Mouse (Mus musculus) liver, embryonic 14.5 days (tissue): Measurements from ENCODE around the gene Nceh1. TPM values are rescaled to one million over a fixed set of nuclear protein-coding genes. Genes with fewer than 3 reads are reported as not detected.

Experiments used
- ATAC-seq: fragments of 200-750 bp; cut with Nextera tagmentation; 2 replicates; pipeline ENCODE4 v1.8.0; 2017; ENCODE audit warnings: moderate number of reproducible peaks, mild to moderate bottlenecking, moderate library complexity; ENCODE audit not compliant: insufficient read depth
- DNase-seq, 3 experiments: peaks; one replicate each; pipeline ENCODE4 v3.0.0-alpha.2; 2012 to 2013; ENCODE audit warnings: low read depth in 3 of 3, low spot score in 3 of 3
- H3K27ac ChIP-seq: fragments of 300-500 bp; sonication (generic); 2 replicates; pipeline ENCODE4 v1.5.1; 2014; ENCODE audit warnings: moderate library complexity, mild to moderate bottlenecking, control low read depth, inconsistent platforms
- H3K27me3 ChIP-seq: fragments of 300-500 bp; sonication (generic); 2 replicates; pipeline ENCODE4 v1.6.1; 2014; ENCODE audit warnings: mild to moderate bottlenecking, low read length, moderate library complexity; ENCODE audit not compliant: control insufficient read depth, insufficient read depth
- H3K36me3 ChIP-seq: fragments of 300-500 bp; sonication (generic); replicated peaks from 2 replicates; pipeline ENCODE4 v1.6.1; 2014; ENCODE audit warnings: low read depth; ENCODE audit not compliant: control insufficient read depth, insufficient read depth
- H3K4me1 ChIP-seq, 2 experiments: fragments of 200-500 bp in 1 of 2; fragments of 300-500 bp in 1 of 2; sonication (generic) in 1 of 2; replicated peaks; 2 replicates each; pipeline ENCODE4 v1.6.1; 2012 to 2014; ENCODE audit warnings: antibody characterized with exemption in 1 of 2, inconsistent platforms in 1 of 2, low read length in 1 of 2; ENCODE audit not compliant: control insufficient read depth in 2 of 2, insufficient read depth in 2 of 2
- H3K4me2 ChIP-seq: fragments of 300-500 bp; sonication (generic); 2 replicates; pipeline ENCODE4 v1.6.1; 2014; ENCODE audit warnings: low read depth, mild to moderate bottlenecking, control low read depth, moderate library complexity
- H3K4me3 ChIP-seq, 2 experiments: fragments of 200-500 bp in 1 of 2; fragments of 300-500 bp in 1 of 2; sonication (generic) in 1 of 2; 2 replicates each; pipeline ENCODE4 v1.5.1; 2012 to 2014; ENCODE audit warnings: low read depth in 2 of 2, low read length in 2 of 2, mild to moderate bottlenecking in 2 of 2, control low read depth in 1 of 2, inconsistent platforms in 1 of 2, moderate library complexity in 1 of 2; ENCODE audit not compliant: insufficient read depth in 1 of 2
- H3K9ac ChIP-seq: fragments of 300-500 bp; sonication (generic); replicated peaks from 2 replicates; pipeline ENCODE4 v1.6.1; 2014; ENCODE audit warnings: mild to moderate bottlenecking, control low read depth, moderate library complexity
- H3K9me3 ChIP-seq: fragments of 300-500 bp; sonication (generic); 2 replicates; pipeline ENCODE4 v1.6.1; 2016; ENCODE audit warnings: low read length, mixed read lengths; ENCODE audit not compliant: control insufficient read depth
- CTCF ChIP-seq: IDR thresholded peaks from 2 replicates; pipeline ENCODE4 v1.5.1; 2016; ENCODE audit warnings: antibody characterized with exemption, low read depth, control low read depth
- EP300 ChIP-seq: IDR thresholded peaks from 2 replicates; pipeline ENCODE4 v1.6.1; 2016; ENCODE audit warnings: antibody characterized with exemption, low read depth
- WGBS: fragments of 180-500 bp; shearing (Covaris S2); extraction: QIAGEN DNeasy Blood & Tissue Kit; methylation state at CpG from one replicate; pipeline ENCODE4 v1.1.7; 2014; ENCODE audit not compliant: insufficient replicate concordance; 5-methylcytosine and 5-hydroxymethylcytosine counted together
- polyA plus RNA-seq, 2 experiments: library from polyadenylated mRNA; depleted of rRNA in 1 of 2; stranded (reverse) in 1 of 2; unstranded in 1 of 2; fragments of >200 nt; fragmentation: Nextera tagmentation in 1 of 2; extraction: Ambion mirVana in 1 of 2; gene quantifications; 2 replicates each; pipeline versions ENCODE4 v1.2.1 to v1.2.3; 2012 to 2014

Gene Nceh1
- polyA plus RNA-seq, 2 experiments = 1.2 to 3.2 TPM

GRCm38 (mm10) chr3:27311475-27311874, 128.7 kb downstream of the Nceh1 start:
- no peak overlapping the region for H3K4me2 ChIP-seq
- ATAC-seq (no peak), DNase-seq (no peak)
- H3K27ac ChIP-seq = no peak overlapping the region
- H3K9ac ChIP-seq = no peak overlapping the region
- no peak overlapping the region for H3K4me3 ChIP-seq
- WGBS = 69% methylated on average over 4 of the region's 4 CpGs
- H3K9me3 ChIP-seq = no peaks in the 10 kb centered on the region
- no peaks in the 10 kb centered on the region for H3K27me3 ChIP-seq
- no peaks in the 10 kb centered on the region for H3K4me1 ChIP-seq
- H3K36me3 ChIP-seq = no peaks in the 10 kb centered on the region
- TF ChIP-seq EP300 = no peak
- no peak for TF ChIP-seq CTCF

GRCm38 (mm10) chr3:27314506-27315164, 131.9 kb downstream of the Nceh1 start:
- TF ChIP-seq CTCF = no peak; the same call in 1 of the 2 replicates
- no peak for TF ChIP-seq EP300
- Histone ChIP-seq H3K4me2 (no peak overlapping the region), H3K27ac (no peak overlapping the region), H3K27me3 (no peaks in the 10 kb centered on the region), H3K9ac (no peak overlapping the region), H3K4me3 (no peak overlapping the region), H3K36me3 (no peaks in the 10 kb centered on the region), H3K9me3 (no peaks in the 10 kb centered on the region), H3K4me1 (0 out of 4 replicates have a peak, but pooled peaks cover 0 to 5% of the 10 kb centered on the region in 2 experiments)
- WGBS = 46% methylated on average over 2 of the region's 2 CpGs
- no peak for ATAC-seq
- DNase-seq = peak in 1 of 3 experiments; percentile 6

- no peaks in the 10 kb centered on the region for H3K36me3 ChIP-seq
- H3K4me2 ChIP-seq = peak within 1 kb of the TSS; percentile 48
- no peak for DNase-seq
- peak within 1 kb of the TSS; percentile 40 for H3K9ac ChIP-seq
- H3K27ac ChIP-seq = no peak within 1 kb of the TSS
- no peaks in the 10 kb centered on the region for H3K9me3 ChIP-seq
- H3K4me1 ChIP-seq = 0 out of 4 replicates have a peak, but pooled peaks cover 0 to 5% of the 10 kb centered on the region in 2 experiments
- H3K4me3 ChIP-seq = peak within 1 kb of the TSS; percentile 34 to 38
- WGBS = 31% methylated on average over 9 of the region's 9 CpGs
- ATAC-seq = no peak
- H3K27me3 ChIP-seq = no peaks in the 10 kb centered on the region
- no peak for TF ChIP-seq EP300
- no peak for TF ChIP-seq CTCF
Measured at GRCm38 (mm10) chr3:27316559-27317287, 134.0 kb downstream of the Nceh1 start, which contains the start of gene Tnfsf10. TSS of gene Tnfsf10 (plus strand) at chr3:27317028.

GRCm38 (mm10) chr3:27317288-27318024, 134.7 kb downstream of the Nceh1 start:
- no peak for DNase-seq
- H3K4me3 ChIP-seq = peak overlapping the region; percentile 34 to 38
- H3K9me3 ChIP-seq = no peaks in the 10 kb centered on the region
- no peak for TF ChIP-seq EP300
- no peak for TF ChIP-seq CTCF
- H3K36me3 ChIP-seq = no peaks in the 10 kb centered on the region
- H3K4me2 ChIP-seq = peak overlapping the region; percentile 48
- H3K27ac ChIP-seq = no peak overlapping the region
- ATAC-seq = no peak
- 28% methylated on average over 4 of the region's 4 CpGs for WGBS
- H3K27me3 ChIP-seq = no peaks in the 10 kb centered on the region
- 0 out of 4 replicates have a peak, but pooled peaks cover 0 to 5% of the 10 kb centered on the region in 2 experiments for H3K4me1 ChIP-seq
- no peak overlapping the region; the same call in 1 of the 2 replicates for H3K9ac ChIP-seq

- DNase-seq (no peak), ATAC-seq (no peak)
- H3K27ac ChIP-seq = no peak overlapping the region
- H3K36me3 ChIP-seq = no peaks in the 10 kb centered on the region
- no peak for TF ChIP-seq EP300
- TF ChIP-seq CTCF = no peak
- WGBS = no CpG with 5 or more reads among the region's 1 CpGs
- no peaks in the 10 kb centered on the region for H3K9me3 ChIP-seq
- 0 out of 4 replicates have a peak, but pooled peaks cover 0 to 5% of the 10 kb centered on the region in 2 experiments for H3K4me1 ChIP-seq
- H3K27me3 ChIP-seq = no peaks in the 10 kb centered on the region
- H3K4me2 ChIP-seq = no peak overlapping the region
- no peak overlapping the region for H3K9ac ChIP-seq
- no peak overlapping the region for H3K4me3 ChIP-seq
Measured at GRCm38 (mm10) chr3:27319650-27320049, 136.9 kb downstream of the Nceh1 start.
